Mouse (Mus musculus): Measurements from ENCODE around the gene Spata2. TPM values are rescaled to one million over a fixed set of nuclear protein-coding genes. Genes with fewer than 3 reads are reported as not detected.
A peak's percentile ranks its signal among the peaks of the same experiment; 100 is the strongest.

Gene Spata2
- polyA plus RNA-seq, 1 experiment, result 14.7 TPM

DNA sequence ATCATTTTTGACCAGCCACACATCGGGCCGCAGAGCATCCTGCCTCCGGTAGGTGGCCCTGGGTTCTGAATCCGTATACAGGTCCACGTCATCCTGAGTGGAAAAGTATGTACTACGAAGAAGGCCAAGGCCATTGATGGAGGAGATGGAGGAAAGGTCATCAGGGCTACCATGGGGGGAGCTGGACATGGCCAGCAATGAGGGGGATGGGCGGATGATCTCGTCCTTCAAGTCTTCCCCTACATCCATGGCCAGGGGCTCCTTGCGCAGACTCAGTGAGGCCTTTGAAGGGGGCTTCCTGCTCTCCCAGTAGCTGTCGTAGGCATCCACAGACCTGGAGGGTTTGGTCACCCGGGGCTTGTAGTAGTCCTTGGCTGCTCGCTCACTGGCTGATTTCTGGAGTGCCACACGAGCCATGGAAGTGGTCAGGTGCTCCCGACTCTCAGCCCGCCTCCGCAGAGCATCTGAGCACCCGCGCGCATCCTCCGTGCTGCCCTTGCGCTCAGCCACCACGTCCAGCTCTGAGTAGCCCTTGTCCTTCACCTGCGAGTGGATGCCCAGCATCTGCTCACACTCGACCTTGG is 8.8 kb downstream of the Spata2 start:
- no peak for TF ChIP-seq CTCF (IDR thresholded peaks at IDR 0.05; ENCODE audit: borderline replicate concordance, insufficient read depth, low read length)
- TF ChIP-seq POLR2A (IDR thresholded peaks at IDR 0.05; ENCODE audit: low read depth, low read length), result no peak
- no peak overlapping the region for H3K4me3 ChIP-seq (ENCODE audit: insufficient read depth, low read length)
- H3K27ac ChIP-seq (ENCODE audit: insufficient read depth, low read length), result no peak overlapping the region
- no peaks in the 10 kb centered on the region for H3K4me1 ChIP-seq (ENCODE audit: control insufficient read depth, insufficient read depth, low read length)

DNA sequence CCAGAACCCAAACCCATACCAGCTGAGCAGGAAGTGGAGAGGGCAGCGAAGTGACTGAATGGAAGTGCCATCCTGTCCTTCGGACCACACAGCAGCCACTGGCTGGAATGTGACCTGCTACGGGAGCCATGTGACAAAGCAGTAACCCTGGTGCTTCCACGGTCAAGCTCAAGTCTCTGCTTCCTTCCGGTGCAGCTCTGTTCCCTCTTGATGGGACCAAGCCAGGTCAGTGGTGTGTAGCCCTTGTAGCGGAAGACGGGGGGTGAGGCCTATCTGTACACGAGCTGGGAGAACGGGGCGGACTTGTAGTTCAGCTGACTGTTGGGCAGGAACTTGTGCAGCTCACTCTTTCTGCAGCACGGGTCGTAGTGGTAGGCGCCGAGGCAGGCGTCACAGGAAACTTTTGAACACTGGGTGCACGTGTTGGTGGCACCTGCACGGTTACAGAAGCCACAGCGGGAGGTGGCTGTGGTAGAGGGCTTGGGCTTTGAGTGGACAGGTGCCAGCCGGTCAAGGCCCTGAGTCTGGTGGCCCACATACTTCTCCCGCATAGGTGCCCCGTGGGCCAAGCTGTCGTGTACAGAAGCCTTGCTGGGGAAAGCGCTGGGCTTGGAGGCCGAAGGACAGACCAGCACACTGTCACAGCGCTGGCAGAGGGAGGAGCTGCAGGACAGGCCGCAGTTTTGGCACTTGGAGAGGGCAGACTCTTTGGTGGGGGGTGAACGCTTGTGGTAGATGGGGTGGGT is 9.4 kb downstream of the Spata2 start:
- H3K4me1 ChIP-seq (ENCODE audit: control insufficient read depth, insufficient read depth, low read length), result no peaks in the 10 kb centered on the region
- no peak for TF ChIP-seq CTCF (IDR thresholded peaks at IDR 0.05; ENCODE audit: borderline replicate concordance, insufficient read depth, low read length)
- no peak for TF ChIP-seq POLR2A (IDR thresholded peaks at IDR 0.05; ENCODE audit: low read depth, low read length)

DNA sequence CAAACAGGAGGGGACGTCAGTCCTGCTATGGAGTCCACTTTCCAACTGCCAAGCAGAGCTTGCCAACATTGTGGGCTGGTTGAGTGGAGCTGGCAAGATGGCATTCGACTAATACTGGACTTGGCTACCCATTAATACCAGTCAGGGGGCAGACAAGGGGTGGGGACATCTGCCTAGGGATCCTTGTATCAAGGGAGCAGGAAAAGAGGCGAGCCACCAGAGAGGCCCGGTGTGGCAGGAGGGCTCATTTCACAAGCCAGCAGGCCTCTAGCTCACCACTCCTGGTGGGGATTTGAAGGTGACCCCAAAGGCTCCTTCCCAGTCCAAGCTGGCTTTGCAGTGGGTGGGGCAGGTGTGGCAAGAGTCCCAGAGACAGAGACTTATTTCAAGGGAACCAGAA is 10.0 kb downstream of the Spata2 start:
- Histone ChIP-seq H3K4me1 (ENCODE audit: control insufficient read depth, insufficient read depth, low read length) (no peaks in the 10 kb centered on the region), H3K4me3 (ENCODE audit: insufficient read depth, low read length) (no peak overlapping the region), H3K27ac (ENCODE audit: insufficient read depth, low read length) (no peak overlapping the region)
- TF ChIP-seq CTCF (IDR thresholded peaks at IDR 0.05; ENCODE audit: borderline replicate concordance, insufficient read depth, low read length) (no peak), POLR2A (IDR thresholded peaks at IDR 0.05; ENCODE audit: low read depth, low read length) (no peak)

More for the DNA sequence above, 9.4 kb downstream of the Spata2 start:
- H3K27ac ChIP-seq (ENCODE audit: insufficient read depth, low read length), result no peak overlapping the region
- H3K4me3 ChIP-seq (ENCODE audit: insufficient read depth, low read length), result no peak overlapping the region

DNA sequence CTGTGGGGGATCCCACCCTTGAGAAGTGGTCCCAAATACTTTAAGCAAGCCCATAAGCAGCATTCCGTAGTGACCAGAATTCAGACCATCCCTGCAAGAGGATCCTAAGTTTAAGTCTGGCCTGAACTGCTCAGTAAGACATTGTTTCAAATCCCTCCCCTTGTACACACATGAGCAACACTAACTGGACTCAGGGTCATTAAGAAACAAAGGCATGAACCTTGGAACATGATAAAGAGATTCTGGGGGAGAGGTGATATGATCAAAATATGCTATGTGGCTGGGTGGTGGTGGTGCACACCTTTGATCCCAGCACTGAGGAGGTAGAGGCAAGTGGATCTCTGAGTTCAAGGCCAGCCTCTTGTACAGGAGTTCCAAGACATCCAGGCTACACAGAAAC is 13.2 kb downstream of the Spata2 start:
- TF ChIP-seq CTCF (IDR thresholded peaks at IDR 0.05; ENCODE audit: borderline replicate concordance, insufficient read depth, low read length), result no peak
- no peak for TF ChIP-seq POLR2A (IDR thresholded peaks at IDR 0.05; ENCODE audit: low read depth, low read length)
- no peak overlapping the region for H3K27ac ChIP-seq (ENCODE audit: insufficient read depth, low read length)
- H3K4me1 ChIP-seq (ENCODE audit: control insufficient read depth, insufficient read depth, low read length), result no peaks in the 10 kb centered on the region
- H3K4me3 ChIP-seq (ENCODE audit: insufficient read depth, low read length), result no peak overlapping the region

DNA sequence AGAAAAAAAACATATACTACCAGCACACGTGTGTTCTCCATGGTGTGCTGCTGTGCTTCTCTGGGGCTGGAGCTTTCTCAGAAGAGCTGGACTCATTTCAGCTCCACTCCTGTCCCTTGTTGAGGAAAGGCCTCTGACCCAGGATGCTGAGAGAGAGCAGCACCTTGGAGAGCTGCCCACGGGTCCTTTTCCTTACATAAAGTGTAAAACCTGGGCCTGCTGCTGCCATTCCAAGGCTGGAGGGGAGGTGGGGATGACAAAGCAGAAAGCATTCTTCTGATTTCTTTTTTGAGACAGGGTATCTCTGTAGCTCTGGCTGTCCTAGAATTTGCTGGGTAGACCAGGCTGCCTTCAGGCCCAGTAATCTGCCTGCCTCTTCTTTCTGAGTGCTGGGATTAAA is 14.6 kb downstream of the Spata2 start:
- no peak for TF ChIP-seq CTCF (IDR thresholded peaks at IDR 0.05; ENCODE audit: borderline replicate concordance, insufficient read depth, low read length)
- TF ChIP-seq POLR2A (IDR thresholded peaks at IDR 0.05; ENCODE audit: low read depth, low read length), result no peak
- Histone ChIP-seq H3K4me3 (ENCODE audit: insufficient read depth, low read length) (no peak overlapping the region), H3K27ac (ENCODE audit: insufficient read depth, low read length) (no peak overlapping the region), H3K4me1 (ENCODE audit: control insufficient read depth, insufficient read depth, low read length) (no peaks in the 10 kb centered on the region)

DNA sequence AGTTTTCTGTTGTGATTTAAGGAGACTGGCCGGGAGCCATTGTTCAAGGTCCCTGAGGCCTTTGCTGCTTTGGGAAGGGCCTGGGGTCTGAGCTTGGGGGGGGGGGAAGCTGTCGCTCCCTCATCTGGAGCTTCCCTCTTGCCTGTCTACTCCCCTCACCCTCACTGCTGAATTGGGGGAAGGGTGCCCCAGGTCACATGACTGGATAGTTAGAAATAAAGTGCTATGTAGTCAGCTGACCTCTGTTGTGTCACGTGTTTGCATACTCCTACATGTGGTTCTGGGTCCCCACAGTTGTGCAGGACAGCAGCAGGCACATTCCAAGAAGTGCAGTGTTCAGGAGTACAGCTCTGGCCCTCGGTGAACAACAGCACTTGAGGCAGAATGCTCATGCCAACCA is 15.9 kb downstream of the Spata2 start:
- H3K4me3 ChIP-seq (ENCODE audit: insufficient read depth, low read length), result no peak overlapping the region
- TF ChIP-seq POLR2A (IDR thresholded peaks at IDR 0.05; ENCODE audit: low read depth, low read length) (no peak), CTCF (IDR thresholded peaks at IDR 0.05; ENCODE audit: borderline replicate concordance, insufficient read depth, low read length) (no peak)
- H3K27ac ChIP-seq (ENCODE audit: insufficient read depth, low read length), result no peak overlapping the region
- H3K4me1 ChIP-seq (ENCODE audit: control insufficient read depth, insufficient read depth, low read length), result no peaks in the 10 kb centered on the region

DNA sequence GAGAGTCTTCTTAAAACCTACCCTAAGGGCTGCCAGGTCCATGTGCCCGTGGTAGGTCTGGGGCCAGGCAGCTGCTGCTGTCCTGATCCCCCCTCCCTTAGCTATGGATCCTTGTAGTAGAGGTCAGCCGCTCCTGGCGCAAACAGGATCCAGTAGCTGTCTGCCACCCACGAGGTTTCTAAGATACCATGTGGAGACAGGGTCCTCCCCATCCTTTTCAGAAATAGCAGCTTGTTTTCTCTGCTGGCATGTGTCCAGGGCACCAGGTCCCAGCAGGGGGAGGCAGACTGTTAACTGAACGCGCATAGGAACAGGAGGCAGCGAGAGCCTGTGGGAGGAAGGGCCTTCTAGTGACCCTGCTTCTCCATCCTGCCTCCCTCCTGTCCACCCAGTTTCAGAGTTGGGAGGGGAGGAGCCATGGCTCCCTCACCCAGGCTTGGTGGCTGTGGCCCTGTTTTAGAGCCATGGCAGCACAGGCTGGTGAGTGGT is 16.4 kb downstream of the Spata2 start:
- no peaks in the 10 kb centered on the region for H3K4me1 ChIP-seq (ENCODE audit: control insufficient read depth, insufficient read depth, low read length)
- no peak overlapping the region for H3K27ac ChIP-seq (ENCODE audit: insufficient read depth, low read length)
- TF ChIP-seq CTCF (IDR thresholded peaks at IDR 0.05; ENCODE audit: borderline replicate concordance, insufficient read depth, low read length) (peak; percentile 8; the same call in 1 of the 2 replicates), POLR2A (IDR thresholded peaks at IDR 0.05; ENCODE audit: low read depth, low read length) (no peak)
- no peak overlapping the region for H3K4me3 ChIP-seq (ENCODE audit: insufficient read depth, low read length)

DNA sequence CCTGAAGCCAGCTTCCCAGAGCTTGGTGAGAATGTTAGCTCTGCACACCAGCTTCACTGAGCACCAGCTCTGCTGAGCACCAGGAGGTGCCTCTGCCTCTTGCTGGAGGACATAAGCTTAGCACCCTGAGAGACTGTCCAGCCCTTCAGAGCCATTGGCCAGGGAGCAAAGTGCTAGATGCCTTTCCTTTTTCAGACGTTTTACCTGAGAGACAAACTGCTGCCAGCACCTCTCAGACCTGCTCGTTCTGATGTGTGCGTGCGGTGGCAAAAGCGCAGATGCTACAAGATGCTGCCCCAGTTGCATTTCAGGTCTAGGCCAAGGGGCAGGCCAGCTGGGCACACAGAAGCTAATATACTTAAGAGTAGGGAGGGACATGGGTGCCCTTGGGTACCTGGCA is 17.1 kb downstream of the Spata2 start:
- TF ChIP-seq CTCF (IDR thresholded peaks at IDR 0.05; ENCODE audit: borderline replicate concordance, insufficient read depth, low read length), result no peak
- no peak for TF ChIP-seq POLR2A (IDR thresholded peaks at IDR 0.05; ENCODE audit: low read depth, low read length)
- H3K27ac ChIP-seq (ENCODE audit: insufficient read depth, low read length), result no peak overlapping the region
- H3K4me1 ChIP-seq (ENCODE audit: control insufficient read depth, insufficient read depth, low read length), result no peaks in the 10 kb centered on the region
- H3K4me3 ChIP-seq (ENCODE audit: insufficient read depth, low read length), result no peak overlapping the region

DNA sequence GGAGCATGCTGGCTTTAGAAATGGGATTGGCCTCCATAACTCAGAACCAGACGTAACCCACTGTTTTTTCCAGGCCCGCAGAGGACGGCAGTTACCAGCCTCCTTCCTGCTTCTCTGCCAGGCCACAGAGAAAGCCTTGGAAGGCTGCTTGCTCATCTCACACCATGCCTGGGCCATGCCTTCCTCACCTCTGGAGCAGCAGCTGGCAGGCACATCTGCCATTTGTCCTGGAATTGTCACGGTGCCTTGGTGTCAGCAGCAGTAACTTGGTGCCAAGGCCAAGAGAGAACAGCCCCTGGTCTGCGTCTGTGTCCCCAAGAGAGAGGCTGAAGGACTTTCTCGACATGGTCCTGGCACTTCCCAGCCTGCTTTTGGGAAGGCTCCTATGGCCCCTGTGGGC is 18.5 kb downstream of the Spata2 start:
- Histone ChIP-seq H3K27ac (ENCODE audit: insufficient read depth, low read length) (no peak overlapping the region), H3K4me1 (ENCODE audit: control insufficient read depth, insufficient read depth, low read length) (no peaks in the 10 kb centered on the region), H3K4me3 (ENCODE audit: insufficient read depth, low read length) (no peak overlapping the region)
- TF ChIP-seq POLR2A (IDR thresholded peaks at IDR 0.05; ENCODE audit: low read depth, low read length) (no peak), CTCF (IDR thresholded peaks at IDR 0.05; ENCODE audit: borderline replicate concordance, insufficient read depth, low read length) (no peak)

DNA sequence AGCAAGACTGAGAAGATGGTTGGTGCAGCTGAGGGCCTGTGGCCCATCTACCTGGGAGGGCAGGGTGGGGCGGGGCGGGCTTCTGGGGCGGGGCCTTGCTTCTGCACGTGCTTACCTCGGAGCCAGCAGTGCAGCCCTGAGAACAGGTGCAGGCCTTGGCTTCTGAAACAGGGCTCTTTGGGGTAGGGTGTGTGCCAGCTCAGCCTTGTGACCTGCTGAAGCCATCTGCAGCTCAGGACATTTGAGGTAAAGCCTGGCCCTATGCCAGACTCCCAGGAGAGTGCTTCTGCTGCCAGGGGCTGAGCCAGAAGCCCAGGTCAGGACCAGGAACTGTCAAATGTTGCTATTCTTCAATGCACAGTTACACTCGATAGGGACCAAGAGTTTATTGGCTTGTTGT is 21.1 kb downstream of the Spata2 start:
- Histone ChIP-seq H3K27ac (ENCODE audit: insufficient read depth, low read length) (no peak overlapping the region), H3K4me1 (ENCODE audit: control insufficient read depth, insufficient read depth, low read length) (no peaks in the 10 kb centered on the region), H3K4me3 (ENCODE audit: insufficient read depth, low read length) (no peak overlapping the region)
- TF ChIP-seq POLR2A (IDR thresholded peaks at IDR 0.05; ENCODE audit: low read depth, low read length), result no peak
- TF ChIP-seq CTCF (IDR thresholded peaks at IDR 0.05; ENCODE audit: borderline replicate concordance, insufficient read depth, low read length), result no peak
